Mouse (Mus musculus): ENCODE data around the gene Serpina3k. TPM values are rescaled to one million over a fixed set of nuclear protein-coding genes. Genes with fewer than 3 reads are reported as not detected.
"Not testable (repeated sequence)": the region's sequence is repeated elsewhere in the genome, so short reads cannot be mapped to it uniquely, and the experiment has no call there.

Serpina3k gene
- polyA plus RNA-seq, 1 experiment from 2014 or later = 0.07 TPM

DNA sequence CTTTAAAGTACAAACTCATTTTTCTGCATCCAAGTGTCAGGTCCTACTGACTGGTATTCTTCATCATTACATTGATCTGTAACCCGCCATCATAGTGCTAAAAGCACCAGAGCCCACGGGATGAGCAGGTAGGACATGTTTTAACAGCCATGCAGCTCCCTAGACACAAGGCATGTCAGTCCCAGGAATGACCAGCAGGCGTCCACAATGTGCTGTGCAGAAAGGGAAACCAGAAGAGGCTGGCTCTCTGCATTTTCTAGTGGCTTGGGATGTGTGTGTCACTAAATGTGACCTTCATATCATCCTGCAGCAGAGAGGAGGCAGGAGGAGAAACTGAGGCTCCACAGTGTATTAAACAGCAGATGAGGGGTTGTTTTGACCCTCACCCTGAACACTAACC lies 13.5 kb downstream of the Serpina3k start:
- peak; percentile 59 for TF ChIP-seq CTCF (IDR thresholded peaks at IDR 0.05)
- H3K27me3 ChIP-seq (replicated peaks; ENCODE audit: insufficient read depth, low read length); H3K27ac ChIP-seq (ENCODE audit: low read length); H3K4me1 ChIP-seq (ENCODE audit: insufficient read depth, low read depth, low read length); H3K4me3 ChIP-seq (ENCODE audit: low read depth, low read length); H3K36me3 ChIP-seq (ENCODE audit: insufficient read depth, low read length); ATAC-seq; H3K9ac ChIP-seq (replicated peaks; ENCODE audit: low read depth); H3K9me3 ChIP-seq (ENCODE audit: low read length); H3K4me2 ChIP-seq (replicated peaks; ENCODE audit: low read depth, low read length): not testable (repeated sequence)
- DNase-seq (ENCODE audit: low spot score) = peak; percentile 5
- WGBS = 29% methylated on average over 3 of the region's 3 CpGs

DNA sequence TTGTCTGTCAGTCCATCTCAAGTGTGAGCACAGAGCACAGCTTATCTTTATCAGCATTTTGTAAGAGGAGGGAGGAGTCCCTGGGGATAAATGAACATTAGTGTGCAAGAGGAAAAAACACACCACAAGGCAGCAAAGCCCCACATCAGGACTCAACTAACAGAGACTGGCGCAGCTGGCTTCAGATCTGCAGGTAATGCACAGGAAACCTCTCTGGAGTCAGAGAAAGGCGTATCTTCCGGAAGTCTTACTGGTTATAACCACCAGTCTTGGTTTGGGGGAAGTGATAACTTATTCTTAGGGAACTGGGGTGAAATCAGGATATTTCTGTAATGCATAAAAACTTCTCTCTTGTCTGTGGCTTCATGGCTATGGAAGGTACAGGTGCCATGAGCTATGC lies 17.7 kb downstream of the Serpina3k start:
- Histone ChIP-seq H3K9me3 (ENCODE audit: low read length) (no peaks in the 10 kb centered on the region), H3K36me3 (ENCODE audit: insufficient read depth, low read length) (no peaks in the 10 kb centered on the region), H3K4me3 (ENCODE audit: low read depth, low read length) (no peak overlapping the region), H3K27ac (ENCODE audit: low read length) (no peak overlapping the region), H3K27me3 (replicated peaks; ENCODE audit: insufficient read depth, low read length) (no peaks in the 10 kb centered on the region), H3K4me2 (replicated peaks; ENCODE audit: low read depth, low read length) (no peak overlapping the region), H3K9ac (replicated peaks; ENCODE audit: low read depth) (no peak overlapping the region), H3K4me1 (ENCODE audit: insufficient read depth, low read depth, low read length) (no peaks in the 10 kb centered on the region)
- DNase-seq (ENCODE audit: low spot score) (no peak), ATAC-seq (no peak)
- TF ChIP-seq CTCF (IDR thresholded peaks at IDR 0.05) (no peak), EP300 (IDR thresholded peaks at IDR 0.05) (no peak)
- 73% methylated on average over 3 of the region's 3 CpGs for WGBS

DNA sequence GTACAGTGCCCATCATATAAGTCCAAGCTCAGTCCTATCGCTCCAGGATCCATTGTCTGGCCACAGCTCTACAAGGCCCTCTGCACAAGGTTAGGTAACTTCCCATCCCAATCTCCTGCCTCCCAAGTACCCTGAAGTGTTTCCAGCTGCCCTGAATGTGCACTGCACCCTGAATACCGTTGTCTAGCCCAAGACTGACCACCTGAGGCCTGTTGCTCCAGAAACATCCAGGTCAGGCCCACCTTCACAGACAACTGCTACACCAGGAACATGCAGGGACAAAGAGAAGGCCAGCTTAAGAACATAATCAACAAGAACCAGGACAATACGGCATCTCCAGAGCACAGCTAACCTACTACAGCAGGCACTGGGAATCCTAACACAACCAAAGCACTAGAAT lies 31.7 kb downstream of the Serpina3k start:
- H3K9me3 ChIP-seq (ENCODE audit: low read length) = no peaks in the 10 kb centered on the region
- no peak for TF ChIP-seq CTCF (IDR thresholded peaks at IDR 0.05)
- no peak for TF ChIP-seq EP300 (IDR thresholded peaks at IDR 0.05)
- no peak overlapping the region for H3K27ac ChIP-seq (ENCODE audit: low read length)
- no peak overlapping the region for H3K4me3 ChIP-seq (ENCODE audit: low read depth, low read length)
- no peaks in the 10 kb centered on the region for H3K27me3 ChIP-seq (replicated peaks; ENCODE audit: insufficient read depth, low read length)
- no peaks in the 10 kb centered on the region for H3K4me1 ChIP-seq (ENCODE audit: insufficient read depth, low read depth, low read length)
- DNase-seq (ENCODE audit: low spot score) (no peak), ATAC-seq (no peak)
- no peak overlapping the region for H3K4me2 ChIP-seq (replicated peaks; ENCODE audit: low read depth, low read length)
- no peak overlapping the region for H3K9ac ChIP-seq (replicated peaks; ENCODE audit: low read depth)
- 79% methylated on average over 3 of the region's 3 CpGs for WGBS
- no peaks in the 10 kb centered on the region for H3K36me3 ChIP-seq (ENCODE audit: insufficient read depth, low read length)

DNA sequence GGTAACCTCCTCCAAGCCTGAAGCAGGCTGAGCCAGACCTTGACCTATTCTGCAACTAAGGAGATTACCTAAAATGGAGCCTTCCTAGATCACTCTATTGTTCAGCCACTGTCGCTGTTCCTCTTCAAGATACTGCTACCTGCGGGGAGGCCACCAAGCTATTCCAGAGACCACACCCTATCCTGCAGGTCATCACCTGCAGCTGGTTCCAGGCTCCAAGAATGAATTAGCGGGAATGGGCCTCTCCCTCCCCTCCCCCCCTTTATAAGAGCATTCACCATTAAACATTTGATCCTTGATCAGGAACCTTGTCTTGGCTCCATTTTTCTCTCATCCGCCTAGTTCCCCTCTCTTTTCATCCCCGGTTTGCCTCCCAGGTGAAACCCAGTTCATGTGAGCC lies 38.9 kb downstream of the Serpina3k start:
- not testable (repeated sequence) for H3K36me3 ChIP-seq (ENCODE audit: insufficient read depth, low read length); H3K9ac ChIP-seq (replicated peaks; ENCODE audit: low read depth); H3K4me3 ChIP-seq (ENCODE audit: low read depth, low read length); H3K27ac ChIP-seq (ENCODE audit: low read length); ATAC-seq; DNase-seq (ENCODE audit: low spot score); H3K9me3 ChIP-seq (ENCODE audit: low read length); H3K4me1 ChIP-seq (ENCODE audit: insufficient read depth, low read depth, low read length); H3K4me2 ChIP-seq (replicated peaks; ENCODE audit: low read depth, low read length); H3K27me3 ChIP-seq (replicated peaks; ENCODE audit: insufficient read depth, low read length)
- 73% methylated on average over 5 of the region's 5 CpGs for WGBS

DNA sequence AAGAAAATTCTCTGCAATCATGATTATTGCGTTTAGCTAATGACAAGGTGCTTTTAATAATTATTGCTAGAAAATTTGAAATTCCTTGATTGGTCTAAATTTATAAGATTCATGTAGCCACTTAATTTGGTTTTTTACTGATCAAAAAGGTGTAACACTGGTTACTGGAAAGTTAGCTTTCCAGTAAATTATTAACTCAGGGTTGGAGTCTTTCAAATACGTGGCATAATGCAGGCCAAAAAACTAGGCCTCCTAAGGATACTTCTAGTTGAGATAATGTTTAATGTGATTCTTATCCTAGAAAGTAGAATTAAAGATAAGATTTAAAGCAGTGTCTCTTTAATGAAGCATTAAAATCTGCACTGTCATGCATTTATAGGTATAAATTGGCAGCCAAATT lies 40.1 kb downstream of the Serpina3k start:
- H3K36me3 ChIP-seq (ENCODE audit: insufficient read depth, low read length); H3K4me2 ChIP-seq (replicated peaks; ENCODE audit: low read depth, low read length); H3K9ac ChIP-seq (replicated peaks; ENCODE audit: low read depth); H3K27me3 ChIP-seq (replicated peaks; ENCODE audit: insufficient read depth, low read length); H3K27ac ChIP-seq (ENCODE audit: low read length); H3K9me3 ChIP-seq (ENCODE audit: low read length); H3K4me3 ChIP-seq (ENCODE audit: low read depth, low read length); H3K4me1 ChIP-seq (ENCODE audit: insufficient read depth, low read depth, low read length); ATAC-seq; DNase-seq (ENCODE audit: low spot score): not testable (repeated sequence)
- 62% methylated on average over 2 of the region's 2 CpGs for WGBS

DNA sequence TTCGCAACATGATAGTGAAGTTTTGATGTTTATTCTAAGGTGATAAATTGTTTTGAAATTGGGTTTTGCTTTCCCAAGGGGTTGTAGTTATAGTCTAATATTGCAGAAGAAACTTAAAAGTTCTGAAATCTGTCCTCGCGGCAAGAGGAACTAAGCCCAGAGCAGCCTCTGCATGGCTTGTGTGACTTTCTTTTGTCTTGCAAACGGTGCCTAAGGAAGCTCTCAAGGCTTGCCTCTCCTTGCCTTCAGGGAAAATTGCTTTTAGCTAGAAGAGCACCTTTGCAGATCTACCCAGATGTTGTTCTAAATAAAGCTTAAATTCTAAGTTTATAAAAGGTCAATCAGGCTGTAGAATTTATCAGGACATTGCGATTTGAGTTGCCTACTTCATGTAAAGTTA lies 40.5 kb downstream of the Serpina3k start:
- H3K4me1 ChIP-seq (ENCODE audit: insufficient read depth, low read depth, low read length); H3K27ac ChIP-seq (ENCODE audit: low read length); ATAC-seq; H3K9ac ChIP-seq (replicated peaks; ENCODE audit: low read depth); H3K4me2 ChIP-seq (replicated peaks; ENCODE audit: low read depth, low read length); DNase-seq (ENCODE audit: low spot score); H3K27me3 ChIP-seq (replicated peaks; ENCODE audit: insufficient read depth, low read length); H3K9me3 ChIP-seq (ENCODE audit: low read length); H3K4me3 ChIP-seq (ENCODE audit: low read depth, low read length); H3K36me3 ChIP-seq (ENCODE audit: insufficient read depth, low read length): not testable (repeated sequence)
- 50% methylated on average over 5 of the region's 5 CpGs for WGBS

DNA sequence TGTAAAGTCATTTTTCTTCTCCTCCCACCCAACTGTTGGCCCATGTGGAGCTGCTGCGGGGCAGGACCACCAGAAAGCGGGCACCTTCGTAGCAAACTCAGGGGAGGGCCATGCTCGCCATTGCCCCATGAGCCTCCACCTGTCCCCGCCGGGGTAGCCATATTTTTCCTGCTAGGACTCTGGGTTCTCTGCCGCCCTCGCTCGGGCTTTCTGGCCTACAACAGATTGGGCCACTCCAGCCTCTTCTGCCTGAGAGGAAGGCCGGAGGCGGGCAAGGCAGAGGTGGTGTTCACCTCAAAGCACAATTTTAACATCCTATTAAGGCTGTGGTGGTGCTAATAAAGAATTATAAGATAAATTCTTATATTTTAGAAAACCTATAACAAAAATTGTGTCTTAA lies 41.6 kb downstream of the Serpina3k start:
- DNase-seq (ENCODE audit: low spot score) (no peak), ATAC-seq (no peak)
- 89% methylated on average over 11 of the region's 11 CpGs for WGBS
- H3K27me3 ChIP-seq (replicated peaks; ENCODE audit: insufficient read depth, low read length) = no peaks in the 10 kb centered on the region
- TF ChIP-seq EP300 (IDR thresholded peaks at IDR 0.05) (no peak), CTCF (IDR thresholded peaks at IDR 0.05) (no peak)
- no peaks in the 10 kb centered on the region for H3K9me3 ChIP-seq (ENCODE audit: low read length)
- no peak overlapping the region for H3K9ac ChIP-seq (replicated peaks; ENCODE audit: low read depth)
- no peak overlapping the region for H3K4me3 ChIP-seq (ENCODE audit: low read depth, low read length)
- no peak overlapping the region for H3K27ac ChIP-seq (ENCODE audit: low read length)
- no peak overlapping the region for H3K4me2 ChIP-seq (replicated peaks; ENCODE audit: low read depth, low read length)
- no peaks in the 10 kb centered on the region for H3K4me1 ChIP-seq (ENCODE audit: insufficient read depth, low read depth, low read length)
- no peaks in the 10 kb centered on the region for H3K36me3 ChIP-seq (ENCODE audit: insufficient read depth, low read length)

DNA sequence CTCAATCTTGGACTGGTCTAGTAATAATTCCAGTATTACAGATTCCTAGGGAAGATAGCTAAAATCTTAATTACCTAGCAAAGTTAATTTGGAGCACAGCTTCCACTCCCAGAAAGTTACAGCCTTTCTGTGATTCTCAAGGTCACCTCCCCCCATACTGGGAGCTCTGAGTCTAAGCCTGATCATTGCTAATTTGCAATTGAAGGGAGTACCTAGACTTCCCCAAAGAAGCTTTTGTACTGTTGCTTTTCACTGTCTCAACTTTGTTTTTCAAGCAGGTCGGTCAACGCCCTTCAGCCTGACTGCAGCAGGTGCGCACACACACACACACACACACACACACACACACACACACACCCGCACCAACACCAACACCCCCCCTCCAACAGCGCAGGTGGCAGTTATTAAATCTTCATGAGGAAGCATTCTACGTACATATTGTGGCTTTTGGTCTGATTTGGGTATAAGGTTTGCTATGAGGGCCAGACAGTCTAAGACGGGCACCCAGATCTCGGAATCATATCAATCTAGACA lies 42.9 kb downstream of the Serpina3k start:
- 83% methylated on average over 8 of the region's 8 CpGs for WGBS
- ATAC-seq; H3K9ac ChIP-seq (replicated peaks; ENCODE audit: low read depth); DNase-seq (ENCODE audit: low spot score); H3K4me3 ChIP-seq (ENCODE audit: low read depth, low read length); H3K4me1 ChIP-seq (ENCODE audit: insufficient read depth, low read depth, low read length); H3K9me3 ChIP-seq (ENCODE audit: low read length); H3K36me3 ChIP-seq (ENCODE audit: insufficient read depth, low read length); H3K27ac ChIP-seq (ENCODE audit: low read length); H3K27me3 ChIP-seq (replicated peaks; ENCODE audit: insufficient read depth, low read length); H3K4me2 ChIP-seq (replicated peaks; ENCODE audit: low read depth, low read length): not testable (repeated sequence)

DNA sequence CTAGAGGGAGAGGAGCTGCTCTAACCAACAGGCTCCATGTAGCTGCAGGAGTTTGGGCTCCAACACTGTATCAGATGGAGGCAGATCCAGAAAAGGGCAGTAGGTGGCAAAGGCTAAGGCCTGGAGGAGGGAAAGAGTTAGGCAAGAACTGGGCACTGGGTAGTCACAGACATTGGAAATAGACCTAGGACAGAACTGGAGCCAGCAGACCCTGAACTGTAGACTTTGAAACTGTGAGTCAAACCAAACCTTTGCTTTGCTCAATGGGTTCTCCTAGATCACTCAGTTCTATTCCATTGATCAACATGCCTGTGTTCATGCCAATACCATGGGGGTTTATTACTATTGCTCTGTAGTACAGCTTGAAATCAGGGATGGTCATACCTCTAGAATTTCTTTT lies 47.7 kb downstream of the Serpina3k start:
- not testable (repeated sequence) for H3K9me3 ChIP-seq (ENCODE audit: low read length); ATAC-seq; DNase-seq (ENCODE audit: low spot score); H3K27ac ChIP-seq (ENCODE audit: low read length); H3K4me2 ChIP-seq (replicated peaks; ENCODE audit: low read depth, low read length); H3K36me3 ChIP-seq (ENCODE audit: insufficient read depth, low read length); H3K27me3 ChIP-seq (replicated peaks; ENCODE audit: insufficient read depth, low read length); H3K4me1 ChIP-seq (ENCODE audit: insufficient read depth, low read depth, low read length); H3K4me3 ChIP-seq (ENCODE audit: low read depth, low read length); H3K9ac ChIP-seq (replicated peaks; ENCODE audit: low read depth)

DNA sequence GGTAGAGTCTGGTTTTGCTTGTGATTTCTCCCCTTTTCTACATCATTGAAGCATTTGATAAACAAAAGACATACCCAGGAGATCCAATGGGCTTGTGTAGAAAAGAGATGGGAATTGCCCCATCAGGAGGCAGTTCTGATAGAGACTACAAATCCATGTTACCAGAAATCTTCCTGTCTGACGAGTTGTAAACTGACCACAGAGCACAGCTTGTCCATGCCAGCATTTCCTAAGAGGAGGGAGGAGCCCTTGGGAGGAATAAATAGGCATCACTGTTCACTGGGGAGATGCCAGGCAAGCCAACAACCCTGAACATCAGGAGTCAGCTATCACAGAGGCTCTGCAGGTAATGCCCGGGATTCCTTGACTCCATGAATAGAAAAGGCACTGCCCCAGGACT lies 48.6 kb downstream of the Serpina3k start:
- H3K27me3 ChIP-seq (replicated peaks; ENCODE audit: insufficient read depth, low read length); H3K27ac ChIP-seq (ENCODE audit: low read length); DNase-seq (ENCODE audit: low spot score); H3K4me2 ChIP-seq (replicated peaks; ENCODE audit: low read depth, low read length); H3K9ac ChIP-seq (replicated peaks; ENCODE audit: low read depth); H3K4me1 ChIP-seq (ENCODE audit: insufficient read depth, low read depth, low read length); H3K4me3 ChIP-seq (ENCODE audit: low read depth, low read length); H3K36me3 ChIP-seq (ENCODE audit: insufficient read depth, low read length); H3K9me3 ChIP-seq (ENCODE audit: low read length); ATAC-seq: not testable (repeated sequence)
- 41% methylated on average over 2 of the region's 2 CpGs for WGBS
